Mouse (Mus musculus) embryonic fibroblast, embryonic 13.5 days (primary cell): ENCODE measurements at regions not wholly inside any gene's neighbourhood (a gene's known extent, or its start where the extent isn't known, plus 50 kb on each side); places are given as distances from the start of the nearest gene placed in this dataset.

Source experiments
- CTCF ChIP-seq: IDR thresholded peaks from 2 replicates; pipeline ENCODE4 v1.5.1; 2011; ENCODE audit warnings: mild to moderate bottlenecking, control low read depth, low read length, moderate library complexity, borderline replicate concordance; ENCODE audit not compliant: insufficient read depth
- POLR2A ChIP-seq: IDR thresholded peaks from 2 replicates; pipeline ENCODE4 v1.6.1; 2011; ENCODE audit warnings: low read depth, mild to moderate bottlenecking, control low read depth, low read length, moderate library complexity

GRCm38 (mm10) chr2:114723971-114724666 lies 69.4 kb upstream of the Dph6 start:
- TF ChIP-seq CTCF (no peak), POLR2A (no peak)
